Mouse (Mus musculus) MEL (cell line): Measurements from ENCODE around the gene Itpr1. TPM values are rescaled to one million over a fixed set of nuclear protein-coding genes. Genes with fewer than 3 reads are reported as not detected.

Experiments used
- DNase-seq: peaks from one replicate; pipeline ENCODE4 v3.0.0; 2011; ENCODE audit warnings: low read depth, low spot score
- H3K27ac ChIP-seq: 2 replicates; pipeline ENCODE4 v1.5.1; 2012; ENCODE audit warnings: low read depth, mild to moderate bottlenecking, control low read depth, low read length, moderate library complexity; ENCODE audit not compliant: control insufficient read depth
- H3K27me3 ChIP-seq, 2 experiments: fragments of 150-350 bp in 1 of 2; sonication (generic) in 1 of 2; 2 replicates each; pipeline ENCODE4 v1.6.1; 2012; ENCODE audit warnings: low read length in 2 of 2, mild to moderate bottlenecking in 2 of 2, improper control_type of control experiment in 1 of 2, moderate library complexity in 1 of 2; ENCODE audit not compliant: insufficient read depth in 2 of 2, control insufficient read depth in 1 of 2
- H3K36me3 ChIP-seq, 2 experiments: 2 replicates each; pipeline ENCODE4 v1.6.1; 2012 to 2014; ENCODE audit warnings: low read length in 2 of 2, improper control_type of control experiment in 1 of 2, inconsistent platforms in 1 of 2, mild to moderate bottlenecking in 1 of 2; ENCODE audit not compliant: insufficient read depth in 2 of 2, control insufficient read depth in 1 of 2
- H3K4me1 ChIP-seq, 2 experiments: fragments of 150-350 bp in 1 of 2; sonication (generic) in 1 of 2; 2 replicates each; pipeline ENCODE4 v1.6.1; 2012; ENCODE audit warnings: low read length in 2 of 2, improper control_type of control experiment in 1 of 2, mild to moderate bottlenecking in 1 of 2; ENCODE audit not compliant: insufficient read depth in 2 of 2, control insufficient read depth in 1 of 2
- H3K4me3 ChIP-seq, 2 experiments: fragments of 150-350 bp in 1 of 2; sonication (generic) in 1 of 2; 2 replicates each; pipeline ENCODE4 v1.5.1; 2012; ENCODE audit warnings: low read depth in 2 of 2, low read length in 2 of 2, mild to moderate bottlenecking in 2 of 2, moderate library complexity in 2 of 2, control low read depth in 1 of 2, improper control_type of control experiment in 1 of 2; ENCODE audit not compliant: control insufficient read depth in 1 of 2, insufficient read depth in 1 of 2
- H3K79me2 ChIP-seq: 2 replicates; pipeline ENCODE4 v1.6.1; 2012; ENCODE audit warnings: mild to moderate bottlenecking, low read length, moderate library complexity; ENCODE audit not compliant: control insufficient read depth, poor library complexity, insufficient read depth
- H3K9ac ChIP-seq: 2 replicates; pipeline ENCODE4 v1.6.1; 2012; ENCODE audit warnings: low read depth, mild to moderate bottlenecking, control low read depth, low read length, moderate library complexity; ENCODE audit not compliant: control insufficient read depth, poor library complexity, severe bottlenecking
- H3K9me3 ChIP-seq: fragments of 150-350 bp; sonication (generic); replicated peaks from 2 replicates; pipeline ENCODE4 v1.6.1; 2012; ENCODE audit warnings: mild to moderate bottlenecking, low read length, improper control_type of control experiment, moderate library complexity; ENCODE audit not compliant: insufficient read depth
- CHD2 ChIP-seq: IDR thresholded peaks from 2 replicates; pipeline ENCODE4 v1.6.1; 2011; ENCODE audit warnings: low read length, improper control_type of control experiment
- CTCF ChIP-seq, 3 experiments: IDR thresholded peaks in 2 of 3; conservative IDR thresholded peaks in 1 of 3; 2 replicates each; pipeline ENCODE4 v1.5.1; 2011 to 2012; ENCODE audit warnings: low read length in 3 of 3, low read depth in 2 of 3, mild to moderate bottlenecking in 2 of 3, improper control_type of control experiment in 1 of 3, inconsistent platforms in 1 of 3, mixed read lengths in 1 of 3, moderate library complexity in 1 of 3; ENCODE audit not compliant: control insufficient read depth in 1 of 3, insufficient read depth in 1 of 3, poor library complexity in 1 of 3, severe bottlenecking in 1 of 3
- ELF1 ChIP-seq: IDR thresholded peaks from 2 replicates; pipeline ENCODE4 v1.6.1; 2014; ENCODE audit warnings: low read depth, mild to moderate bottlenecking, inconsistent platforms, low read length, improper control_type of control experiment, moderate library complexity
- ETS1 ChIP-seq: IDR thresholded peaks from 2 replicates; pipeline ENCODE4 v1.6.1; 2012; ENCODE audit warnings: low read depth, mild to moderate bottlenecking, inconsistent platforms, low read length, improper control_type of control experiment, moderate library complexity
- GABPA ChIP-seq: IDR thresholded peaks from 2 replicates; pipeline ENCODE4 v1.6.1; 2012; ENCODE audit warnings: low read depth, mild to moderate bottlenecking, inconsistent platforms, low read length, improper control_type of control experiment, moderate library complexity
- GATA1 ChIP-seq: IDR thresholded peaks from 2 replicates; pipeline ENCODE4 v1.6.1; 2011; ENCODE audit warnings: low read depth, low read length, improper control_type of control experiment
- MEF2A ChIP-seq: IDR thresholded peaks from 2 replicates; pipeline ENCODE4 v1.6.1; 2014; ENCODE audit warnings: low read depth, mild to moderate bottlenecking, inconsistent platforms, low read length, improper control_type of control experiment; ENCODE audit not compliant: poor library complexity, insufficient replicate concordance, severe bottlenecking; ENCODE audit errors: extremely low read depth
- MXI1 ChIP-seq: IDR thresholded peaks from 2 replicates; pipeline ENCODE4 v1.6.1; 2011; ENCODE audit warnings: mild to moderate bottlenecking, low read depth, low read length, improper control_type of control experiment
- MYB ChIP-seq: IDR thresholded peaks from 2 replicates; pipeline ENCODE4 v1.6.1; 2011; ENCODE audit warnings: mild to moderate bottlenecking, low read depth, low read length, improper control_type of control experiment
- NELFE ChIP-seq: IDR thresholded peaks from 2 replicates; pipeline ENCODE4 v1.6.1; 2011; ENCODE audit warnings: low read depth, low read length, improper control_type of control experiment
- POLR2AphosphoS2 ChIP-seq: IDR thresholded peaks from 2 replicates; pipeline ENCODE4 v1.6.1; 2011; ENCODE audit warnings: low read length, improper control_type of control experiment
- RAD21 ChIP-seq: IDR thresholded peaks from 2 replicates; pipeline ENCODE4 v1.6.1; 2011; ENCODE audit warnings: mild to moderate bottlenecking, low read depth, low read length, improper control_type of control experiment
- RCOR1 ChIP-seq: IDR thresholded peaks from 2 replicates; pipeline ENCODE4 v1.6.1; 2012; ENCODE audit warnings: low read depth, mild to moderate bottlenecking, inconsistent platforms, low read length, improper control_type of control experiment
- SMC3 ChIP-seq: IDR thresholded peaks from 2 replicates; pipeline ENCODE4 v1.6.1; 2011; ENCODE audit warnings: low read depth, low read length, improper control_type of control experiment
- TAL1 ChIP-seq: IDR thresholded peaks from 2 replicates; pipeline ENCODE4 v1.6.1; 2012; ENCODE audit warnings: mild to moderate bottlenecking, inconsistent platforms, low read length, moderate library complexity, mixed read lengths
- TBP ChIP-seq: IDR thresholded peaks from 2 replicates; pipeline ENCODE4 v1.8.0; 2011; ENCODE audit warnings: low read depth, low read length, improper control_type of control experiment
- TCF12 ChIP-seq: IDR thresholded peaks from 2 replicates; pipeline ENCODE4 v1.6.1; 2014; ENCODE audit warnings: low read depth, mild to moderate bottlenecking, inconsistent platforms, low read length, improper control_type of control experiment, moderate library complexity
- USF1 ChIP-seq: IDR thresholded peaks from 2 replicates; pipeline ENCODE4 v1.6.1; 2014; ENCODE audit warnings: low read depth, mild to moderate bottlenecking, inconsistent platforms, low read length, improper control_type of control experiment, moderate library complexity
- ZC3H11A ChIP-seq: IDR thresholded peaks from 2 replicates; pipeline ENCODE4 v1.6.1; 2012; ENCODE audit warnings: low read depth, mild to moderate bottlenecking, inconsistent platforms, low read length, improper control_type of control experiment
- ZMIZ1 ChIP-seq: IDR thresholded peaks from 2 replicates; pipeline ENCODE4 v1.6.1; 2012; ENCODE audit warnings: low read depth, mild to moderate bottlenecking, inconsistent platforms, low read length, improper control_type of control experiment, moderate library complexity
- polyA plus RNA-seq, 2 experiments: library from polyadenylated mRNA; stranded (reverse) in 1 of 2; unstranded in 1 of 2; fragments of >175 nt in 1 of 2; fragments of >200 nt in 1 of 2; gene quantifications; 2 replicates each; pipeline versions ENCODE4 v1.2.1 to v1.2.4; 2012; ENCODE audit warnings: low replicate concordance in 2 of 2, low read depth in 1 of 2; ENCODE audit not compliant: insufficient read length in 2 of 2, insufficient read depth in 1 of 2, missing spikeins in 1 of 2
- total RNA-seq: library from RNA; depleted of rRNA; stranded (reverse); fragments of 300-350 nt; gene quantifications from 2 replicates; pipeline ENCODE4 v1.2.3, GENCODE M21; 2012

Itpr1 gene
- total and polyA plus RNA-seq, 3 experiments, result 15.6 to 19.0 TPM; not detected in 1

DNA sequence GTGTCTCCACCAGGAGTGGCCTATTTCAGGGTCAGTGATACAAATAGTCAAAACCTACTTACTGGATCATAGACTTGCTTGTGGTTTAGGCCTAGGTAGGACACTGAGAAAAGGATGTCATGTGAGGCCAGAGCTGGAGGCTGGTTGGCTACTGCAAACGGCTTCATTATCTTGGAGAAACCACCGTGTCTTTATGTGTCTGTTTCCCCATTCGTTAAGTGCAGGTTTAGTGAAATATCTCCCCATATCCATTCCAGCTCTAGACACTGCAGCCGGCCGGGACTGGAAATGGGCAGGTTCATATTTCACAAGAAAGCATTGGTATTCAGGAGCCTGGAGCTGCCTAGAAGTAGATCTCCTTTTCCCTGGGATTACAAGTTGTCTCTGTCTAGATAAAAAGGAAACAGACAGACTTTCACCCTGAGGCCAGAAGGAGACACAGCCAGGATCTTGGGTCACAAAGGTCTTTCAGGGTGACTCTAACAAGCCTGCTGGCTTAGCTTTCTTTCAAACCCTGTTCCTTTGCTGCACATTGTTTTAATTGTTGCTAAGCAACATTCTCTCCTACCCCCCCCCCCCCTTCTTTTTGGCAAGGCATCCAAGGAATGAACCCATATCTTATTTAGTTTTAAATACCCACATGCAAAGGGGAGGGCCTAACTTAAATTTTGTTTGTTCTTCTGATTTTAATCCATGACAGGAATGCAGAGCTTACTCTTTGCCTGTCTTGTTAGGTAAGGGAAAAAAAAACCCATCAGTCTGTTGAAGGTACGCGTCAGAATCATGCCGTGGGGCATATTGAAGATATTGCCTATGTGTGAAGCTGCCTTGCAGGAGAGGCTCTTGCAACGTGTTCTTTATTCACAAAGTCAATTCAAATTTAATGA, 36.4 kb downstream of the Itpr1 start (continued):
- TF ChIP-seq ZC3H11A (no peak), ELF1 (no peak), TBP (peak; percentile 49; the same call in 1 of the 2 replicates), GATA1 (peak; percentile 32; the same call in 1 of the 2 replicates), TCF12 (0 out of 2 replicates have a peak, but pooled peaks have one; percentile 21), MXI1 (no peak), ETS1 (no peak), SMC3 (no peak), MYB (no peak), RCOR1 (no peak), MEF2A (no peak), USF1 (peak; percentile 93), ZMIZ1 (no peak), TAL1 (0 out of 2 replicates have a peak, but pooled peaks have one; percentile 13), CHD2 (no peak), CTCF (IDR thresholded peaks at IDR 0.05 in 2 of 3, conservative IDR thresholded peaks at IDR 0.05 in 1 of 3; ENCODE audit: control insufficient read depth in 1 of 3, insufficient read depth in 1 of 3, low read depth in 2 of 3, low read length in 3 of 3, poor library complexity in 1 of 3, severe bottlenecking in 1 of 3) (no peak), NELFE (0 out of 2 replicates have a peak, but pooled peaks have one; percentile 17), POLR2AphosphoS2 (no peak)

DNA sequence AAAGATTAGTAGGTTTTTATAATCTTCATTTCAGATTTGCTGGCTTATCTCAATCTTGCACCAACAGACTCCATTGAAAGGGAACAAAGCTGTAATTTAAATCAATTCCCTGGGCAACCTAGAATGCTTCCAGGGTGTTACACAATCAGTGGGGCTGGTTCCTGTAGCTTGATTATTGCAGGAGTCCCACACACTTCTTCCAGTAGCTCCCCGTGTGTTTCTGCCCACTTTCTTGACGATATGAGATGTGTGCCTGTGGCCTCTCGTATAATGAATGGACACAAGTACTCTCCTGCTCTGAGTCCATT, 37.0 kb downstream of the Itpr1 start:
- H3K27ac ChIP-seq, result no peak overlapping the region
- peaks cover 0 to 9% of the 10 kb centered on the region in 2 experiments; a peak in 2 of 4 replicates for H3K36me3 ChIP-seq
- H3K79me2 ChIP-seq, result peaks cover 1% of the 10 kb centered on the region; the same call in 1 of the 2 replicates
- no peak overlapping the region for H3K9ac ChIP-seq
- TF ChIP-seq MEF2A (no peak), RCOR1 (peak; percentile 51), GABPA (no peak), RAD21 (no peak), ETS1 (no peak)
- no peaks in the 10 kb centered on the region for H3K27me3 ChIP-seq
- H3K4me3 ChIP-seq, result no peak overlapping the region
- no peak for DNase-seq
- H3K4me1 ChIP-seq, result peaks cover 6 to 7% of the 10 kb centered on the region in 2 experiments; a peak in 2 of 4 replicates
- no peaks in the 10 kb centered on the region for H3K9me3 ChIP-seq
